Comparison of ENCODE assay signal across 2 mouse cellular contexts in the genomic region with DNA sequence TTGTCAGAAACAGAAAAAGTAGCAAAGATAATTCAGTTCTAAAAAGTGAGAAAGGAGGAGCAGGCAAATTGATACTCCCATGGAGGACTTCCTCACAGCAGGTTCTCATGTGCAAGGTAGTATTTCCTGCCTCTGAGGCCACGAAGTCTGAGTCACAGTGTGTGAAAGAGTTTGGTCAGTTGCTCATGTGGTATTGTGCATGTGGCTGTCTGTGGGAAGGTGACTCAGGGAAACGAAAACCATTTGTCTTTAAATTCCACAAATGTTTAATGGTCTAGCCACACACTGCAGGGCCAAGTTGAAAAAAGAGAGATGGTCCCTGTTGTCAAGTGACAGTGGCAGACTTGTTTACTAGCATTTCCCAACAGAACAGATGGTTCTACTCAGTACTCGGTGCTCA.
A peak's percentile ranks its signal among the peaks of the same experiment; 100 is the strongest.
TF ChIP-seq lines count a peak whose summit lies in the region.

No protein-coding gene starts in this region.

TF ChIP-seq in CH12.LX, 34 proteins besides CTCF, POLR2A, EP300 and RAD21 (continued from another document):
- TF ChIP-seq UBTF (IDR thresholded peaks at IDR 0.05; ENCODE audit: low read depth, low read length) (no peak), KAT2A (IDR thresholded peaks at IDR 0.05; ENCODE audit: insufficient replicate concordance, low read length) (no peak)

TF ChIP-seq in myocyte, 11 proteins besides CTCF, POLR2A, EP300 and RAD21 (continued from another document):
- TF ChIP-seq TCF3 (IDR thresholded peaks at IDR 0.05; ENCODE audit: insufficient read length, low read depth) (no peak), POLR2AphosphoS2 (IDR thresholded peaks at IDR 0.05; ENCODE audit: insufficient read length, low read depth) (no peak), E2F4 (IDR thresholded peaks at IDR 0.05; ENCODE audit: insufficient read depth) (no peak), TCF12 (IDR thresholded peaks at IDR 0.05; ENCODE audit: insufficient read depth, poor library complexity, severe bottlenecking) (peak; percentile 50), SRF (IDR thresholded peaks at IDR 0.05; ENCODE audit: control insufficient read depth, insufficient read length, low read depth) (no peak), MAX (IDR thresholded peaks at IDR 0.05; ENCODE audit: low read depth) (peak; percentile 45), USF1 (IDR thresholded peaks at IDR 0.05; ENCODE audit: low read depth) (peak; percentile 67), REST (IDR thresholded peaks at IDR 0.05; ENCODE audit: insufficient read depth, insufficient read length) (no peak), MYOG (IDR thresholded peaks at IDR 0.05; ENCODE audit: control insufficient read depth in 1 of 3, insufficient read depth in 1 of 3, insufficient read length in 2 of 3, low read depth in 2 of 3) (peak in 1 of 3 experiments; percentile 47)
